Mouse (Mus musculus) kidney, postnatal 36 days (tissue): ENCODE measurements around the gene Ush2a.

Source experiments
- DNase-seq, 2 experiments: peaks; one replicate each; pipeline ENCODE4 v3.0.0; 2021 to 2022; ENCODE audit warnings: mixed read lengths in 2 of 2

The Ush2a gene

DNA sequence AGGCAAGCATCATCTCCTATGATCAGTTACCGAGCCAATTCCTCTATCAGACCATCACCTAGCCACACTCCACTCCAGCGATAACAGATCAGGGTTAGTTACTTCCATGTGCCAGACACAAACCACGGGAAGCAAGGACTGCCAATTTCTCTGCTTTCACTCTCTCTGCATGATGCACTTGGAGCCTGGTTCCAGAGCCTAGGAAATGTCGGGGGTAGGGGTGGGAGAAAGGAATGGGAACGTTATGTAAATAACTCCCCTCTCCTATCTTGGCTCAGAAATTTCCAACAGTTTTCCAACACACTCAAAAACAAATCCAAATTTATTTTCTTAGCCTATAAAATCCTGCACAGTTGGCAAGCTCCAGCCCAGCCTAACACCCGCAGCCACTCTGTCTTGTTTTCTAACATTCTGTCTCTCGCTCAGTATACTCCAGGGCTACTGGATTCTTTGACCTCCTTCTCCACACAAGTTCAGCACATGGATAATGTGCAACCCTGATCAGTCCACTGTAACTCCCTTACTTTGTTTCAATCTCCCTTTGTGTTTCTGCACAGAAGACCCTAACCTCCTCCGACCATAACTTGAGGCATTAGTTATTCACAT is 515.8 kb downstream of the Ush2a start:
- no peak for DNase-seq

DNA sequence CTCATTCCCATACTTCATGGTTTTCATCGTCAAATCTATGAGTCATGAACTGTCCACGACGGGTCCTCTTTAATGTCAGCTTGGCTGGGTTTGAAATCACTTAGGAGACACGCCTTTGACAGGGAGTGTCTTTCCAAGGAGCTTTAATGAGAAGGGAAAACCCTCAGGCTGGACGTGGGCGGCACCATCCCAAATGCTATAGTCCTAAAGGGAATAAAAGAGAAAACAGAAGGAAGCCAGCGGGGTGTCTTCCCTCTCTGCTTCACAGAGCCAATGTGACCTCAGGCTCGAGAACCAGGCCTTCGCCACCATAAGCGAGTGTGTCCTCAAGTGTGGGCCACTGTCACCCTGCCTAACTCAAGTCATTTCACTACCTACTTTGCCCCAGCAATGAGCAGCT is 523.2 kb downstream of the Ush2a start:
- DNase-seq: no peak

DNA sequence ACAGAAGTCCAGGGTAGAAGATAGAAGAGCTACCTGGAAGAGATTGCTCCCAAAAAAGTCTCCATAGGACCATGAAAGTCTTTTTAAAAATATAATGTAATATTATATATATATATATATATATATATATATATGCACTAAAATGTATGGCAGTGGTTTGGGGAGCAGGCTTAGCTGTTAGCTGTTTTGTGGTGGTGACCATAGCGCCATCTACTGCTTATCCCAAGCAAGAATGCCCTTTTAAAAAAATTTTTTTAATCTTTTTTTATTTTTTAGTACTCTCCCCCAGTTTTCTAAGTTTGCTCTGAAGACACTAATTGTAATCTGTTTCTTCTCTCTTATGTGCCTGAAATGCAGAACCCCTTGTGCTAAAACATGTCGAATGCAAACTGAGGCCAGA is 543.2 kb downstream of the Ush2a start:
- peak in 1 of 2 experiments; percentile 14 for DNase-seq

DNA sequence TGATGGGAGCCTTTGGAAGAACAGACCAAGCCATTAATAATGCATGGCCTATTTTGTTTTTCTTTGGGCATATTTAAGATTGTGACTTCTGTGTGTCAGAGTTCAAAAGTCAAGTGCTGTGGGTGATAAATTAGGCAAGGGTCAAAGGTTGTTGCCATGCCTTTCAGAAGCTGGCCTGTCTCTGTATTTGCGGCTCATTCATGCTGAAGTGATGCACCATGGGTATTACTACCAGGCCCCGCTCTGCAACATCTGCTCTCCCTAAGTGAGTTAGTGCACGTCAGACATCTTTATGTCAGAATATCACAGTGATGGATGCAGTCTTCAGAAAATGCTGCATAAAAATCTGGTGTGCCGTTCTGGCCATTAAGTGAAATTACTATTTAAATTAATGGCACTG is 544.0 kb downstream of the Ush2a start:
- DNase-seq: no peak

DNA sequence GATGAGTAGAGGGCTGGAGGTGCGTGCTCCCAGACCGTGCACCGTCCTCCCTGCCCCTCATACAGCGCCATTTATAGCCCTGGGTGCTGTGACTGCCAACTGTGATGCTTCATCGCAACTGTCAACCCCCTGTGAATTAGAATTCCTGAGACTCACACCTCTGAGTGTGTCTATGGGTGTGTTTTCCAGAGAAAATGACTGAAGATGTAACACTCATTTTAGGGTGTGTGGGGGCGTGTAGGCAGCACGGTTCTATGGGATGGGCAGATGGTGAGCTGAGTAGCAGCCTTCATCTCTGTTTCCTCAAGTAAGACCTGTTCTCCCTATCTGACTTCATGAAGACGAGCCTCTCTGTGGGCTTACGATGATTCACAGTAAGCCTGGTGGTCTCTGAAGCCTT is 548.8 kb downstream of the Ush2a start:
- no peak for DNase-seq

DNA sequence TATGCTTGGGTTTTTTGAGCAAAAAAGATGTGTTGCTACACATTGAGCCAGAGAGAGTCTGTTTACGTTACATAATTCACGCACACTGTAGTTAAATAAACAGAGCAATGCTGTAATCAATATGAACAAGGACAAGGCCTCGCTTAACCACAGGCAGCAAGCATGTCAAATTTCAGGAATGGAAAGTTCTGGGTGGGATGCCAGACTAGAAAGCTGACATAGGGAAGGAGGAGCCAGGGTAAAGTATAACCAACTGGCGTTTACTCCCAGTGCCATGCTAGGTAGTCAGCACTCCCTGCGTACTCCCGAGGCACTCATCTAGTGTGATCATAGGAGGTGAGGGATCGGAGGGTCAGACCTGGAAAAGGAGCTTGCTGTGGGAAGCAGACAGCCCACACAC is 553.2 kb downstream of the Ush2a start:
- no peak for DNase-seq

DNA sequence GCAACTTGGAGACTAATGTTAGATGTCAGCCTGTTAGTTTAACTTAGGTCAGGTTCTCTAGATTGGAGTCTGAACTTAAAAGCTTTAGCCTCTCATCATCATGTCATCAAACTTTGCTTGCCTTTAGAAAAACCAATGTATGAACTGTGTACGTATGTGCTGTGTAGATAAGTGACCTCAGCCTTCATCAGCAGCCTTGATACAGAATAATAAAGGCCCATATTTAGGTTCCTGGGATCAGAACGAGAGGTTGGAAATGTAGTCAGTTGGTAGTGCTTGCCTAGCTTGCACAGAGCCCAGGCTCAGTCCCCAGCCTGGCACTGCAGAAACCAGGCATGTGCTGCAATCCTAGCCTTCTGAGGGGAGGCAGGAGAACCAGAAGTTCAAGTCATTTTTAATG is 562.4 kb downstream of the Ush2a start:
- no peak for DNase-seq

DNA sequence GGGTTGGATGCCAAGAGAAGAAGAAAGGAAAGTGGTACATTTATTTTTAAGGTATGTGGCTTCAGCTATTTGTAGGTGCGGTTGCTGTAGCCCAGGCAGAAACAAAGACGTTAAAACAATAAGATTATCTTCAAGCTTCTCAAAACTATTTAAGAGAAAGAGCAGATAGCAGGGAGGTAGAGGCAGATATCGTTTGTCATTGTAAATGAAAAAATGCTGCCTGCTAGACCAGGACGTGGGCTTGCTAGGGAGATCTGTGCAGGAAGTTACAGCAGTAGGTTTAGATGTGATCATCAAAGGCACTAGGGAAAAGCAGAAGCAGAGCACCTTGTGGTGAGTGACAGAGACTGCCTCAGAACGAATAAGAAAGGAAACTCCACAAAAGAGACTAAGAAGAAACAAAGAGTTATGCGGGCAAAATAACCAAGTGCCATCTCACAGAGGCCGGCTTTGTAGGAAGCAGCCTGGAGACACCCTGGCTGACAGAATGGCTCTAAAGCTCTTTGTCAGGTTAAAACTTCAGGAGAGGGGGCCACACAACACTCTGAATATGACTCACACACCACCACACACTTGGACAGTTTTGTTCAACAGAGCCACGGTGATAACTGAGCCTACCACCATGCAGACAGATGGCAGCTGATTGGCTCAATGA is 563.2 kb downstream of the Ush2a start:
- no peak for DNase-seq

DNA sequence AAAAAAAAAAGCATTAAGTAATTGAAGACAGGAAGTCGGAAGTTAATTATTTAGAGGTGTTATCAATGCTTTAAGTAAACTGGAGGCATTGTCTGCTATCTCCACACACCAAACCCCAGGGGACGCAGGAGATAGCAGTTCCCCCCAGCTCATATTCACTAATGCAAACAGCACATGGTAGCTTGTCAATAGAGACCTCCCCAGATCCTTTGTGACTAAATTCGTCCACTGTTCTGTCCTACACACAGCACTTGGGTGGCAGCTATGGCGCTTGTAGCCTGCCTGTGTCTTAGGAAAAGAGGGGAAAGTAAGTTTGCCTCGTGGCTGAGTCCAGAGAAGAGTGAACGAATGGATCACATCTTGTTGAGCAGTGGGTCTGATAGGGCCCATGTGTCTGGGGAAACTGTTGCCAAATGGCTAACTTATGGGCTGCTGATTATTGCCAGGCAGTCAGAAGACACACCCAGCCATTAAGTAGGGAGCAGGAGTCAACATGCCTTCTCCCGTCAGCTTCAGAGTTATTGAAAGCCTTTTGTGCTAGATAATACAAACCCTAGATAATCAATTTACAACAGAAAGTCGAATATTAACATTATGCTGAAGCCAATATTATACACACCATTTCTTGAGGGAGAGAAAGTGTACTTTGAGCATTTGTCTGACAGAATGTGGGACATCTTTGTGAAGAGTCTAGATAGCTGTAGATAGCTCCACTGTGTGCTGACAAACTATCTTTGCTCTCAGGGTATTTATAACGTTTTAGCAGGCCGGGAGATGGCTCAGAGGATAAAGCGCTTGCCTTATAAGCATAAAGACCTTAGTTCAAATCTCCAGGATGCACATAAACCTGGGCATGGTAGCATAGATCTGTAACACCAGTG is 568.9 kb downstream of the Ush2a start:
- no peak for DNase-seq

DNA sequence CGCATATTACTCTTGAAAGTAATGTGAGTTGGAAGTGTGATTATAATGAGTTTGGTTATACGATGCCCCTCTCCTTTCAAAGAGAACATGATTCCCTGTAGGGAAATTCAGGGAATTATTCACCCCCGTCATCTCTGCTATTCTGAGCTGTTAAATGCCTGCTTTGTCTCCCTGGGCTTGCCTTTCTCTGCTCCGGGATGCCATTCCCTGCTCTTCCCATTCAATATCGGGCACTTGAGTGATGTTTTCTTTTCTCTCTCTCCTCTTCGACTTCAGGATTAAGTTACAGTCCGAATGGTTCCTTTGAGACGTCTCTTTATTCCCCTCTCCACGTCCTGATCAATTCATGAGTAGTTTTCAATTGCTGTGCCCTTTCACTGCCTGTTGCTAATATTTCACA is 572.1 kb downstream of the Ush2a start:
- DNase-seq: no peak

DNA sequence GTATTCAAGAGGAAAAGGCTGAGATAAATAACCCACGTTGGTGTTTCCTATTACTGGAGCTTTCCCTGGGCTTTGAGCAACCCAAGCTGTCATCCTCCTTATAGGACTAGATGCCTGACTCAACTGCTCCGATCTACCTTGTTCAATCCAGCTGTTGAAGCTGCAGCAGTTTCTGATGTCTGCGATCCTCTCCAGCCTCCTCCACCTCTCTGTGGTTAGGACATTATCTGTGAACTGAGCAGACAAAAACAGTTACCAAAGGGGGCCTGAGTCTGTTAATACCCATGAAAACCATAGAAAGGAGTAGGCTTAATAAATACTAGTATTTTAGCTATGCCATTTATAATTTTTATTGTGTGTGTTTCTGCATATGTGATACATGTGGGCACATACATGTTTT is 572.9 kb downstream of the Ush2a start:
- no peak for DNase-seq

DNA sequence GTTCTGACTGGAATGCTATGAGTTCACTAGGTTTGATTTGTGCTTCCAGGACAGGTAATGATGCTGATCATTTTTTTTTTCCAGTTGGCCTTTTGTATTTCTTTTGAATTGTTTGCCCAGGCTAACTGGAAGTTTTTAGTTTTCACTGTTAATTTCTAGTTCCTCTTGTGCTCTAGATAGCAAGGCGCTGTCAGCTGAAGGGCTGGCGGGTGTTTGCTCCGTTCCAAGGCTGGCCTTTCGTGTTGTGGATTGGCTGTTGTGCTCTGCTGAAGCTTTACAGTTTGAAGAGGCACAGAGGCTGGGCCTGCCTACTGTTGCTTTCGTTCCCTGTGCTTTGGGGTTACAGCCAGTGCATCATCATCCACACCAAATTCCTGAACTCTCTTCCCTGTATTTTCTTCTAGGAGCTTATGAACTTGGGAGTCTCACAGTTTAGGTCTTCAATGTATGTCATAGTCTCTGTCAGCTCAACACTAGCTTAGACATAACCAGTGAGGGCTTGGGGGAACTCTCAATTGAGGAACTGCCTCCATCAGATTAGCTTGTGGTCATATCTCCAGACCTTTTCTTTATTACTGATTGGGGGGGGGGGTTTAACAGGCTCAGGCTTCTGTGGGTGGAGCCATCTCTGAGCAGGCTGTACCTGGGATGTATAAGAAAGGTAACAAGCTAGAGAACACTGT is 575.9 kb downstream of the Ush2a start:
- DNase-seq: no peak

DNA sequence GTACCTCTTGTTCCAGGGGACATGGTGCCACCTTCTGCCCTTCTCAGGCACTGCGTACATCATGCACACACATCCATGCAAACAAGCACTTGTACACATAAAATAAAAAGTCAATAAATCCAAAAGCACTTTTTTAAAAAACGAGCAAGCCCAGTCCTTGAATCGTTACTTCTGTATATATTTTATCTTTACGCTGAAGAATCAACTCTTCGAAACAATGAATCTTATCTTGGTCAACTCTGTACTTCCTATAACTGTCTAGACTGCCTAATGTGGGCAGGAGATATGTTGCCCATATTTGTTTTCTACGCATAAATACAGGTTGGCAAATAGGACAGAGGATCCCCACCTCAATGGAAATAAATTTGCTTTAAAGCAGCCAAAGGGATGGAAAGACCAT is 585.4 kb downstream of the Ush2a start:
- no peak for DNase-seq

DNA sequence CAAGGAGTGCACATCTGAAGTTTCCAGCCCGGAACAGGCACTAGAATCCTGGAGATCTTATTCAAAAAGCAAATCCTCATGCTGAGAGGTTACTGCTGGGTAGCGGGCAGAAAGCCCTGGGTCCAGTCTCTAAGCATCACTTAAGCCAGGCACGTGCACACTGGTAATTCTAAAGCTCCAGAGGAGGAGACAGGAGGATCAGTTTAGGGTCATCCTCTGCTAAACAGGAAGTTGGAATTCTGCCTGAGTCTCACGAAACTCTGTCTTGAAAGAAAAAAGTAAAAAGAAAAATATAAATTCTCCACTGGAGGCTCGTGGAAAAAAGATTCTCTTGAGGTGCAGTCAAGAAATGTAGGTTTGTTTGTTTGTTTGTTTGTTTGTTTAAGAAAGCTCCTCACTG is 591.0 kb downstream of the Ush2a start:
- DNase-seq: no peak

DNA sequence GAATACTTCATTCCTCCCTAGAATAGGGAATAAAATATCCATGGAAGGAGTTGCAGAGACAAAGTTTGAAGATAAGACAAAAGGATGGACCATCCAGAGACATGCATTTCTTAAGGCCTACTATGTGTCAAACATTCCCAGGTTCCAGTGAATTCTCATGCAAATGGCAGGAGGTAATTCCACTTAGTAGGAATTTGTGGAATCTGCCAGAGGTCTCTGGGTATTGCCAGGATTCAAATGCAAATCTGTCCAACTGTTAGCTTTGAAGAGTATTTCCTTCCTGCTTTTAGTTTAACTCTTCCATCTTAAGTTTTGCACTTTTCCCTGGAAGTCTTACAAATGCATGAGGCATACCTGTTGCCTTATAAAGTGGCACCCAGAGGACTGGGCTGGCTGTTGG is 592.4 kb downstream of the Ush2a start:
- DNase-seq: no peak

DNA sequence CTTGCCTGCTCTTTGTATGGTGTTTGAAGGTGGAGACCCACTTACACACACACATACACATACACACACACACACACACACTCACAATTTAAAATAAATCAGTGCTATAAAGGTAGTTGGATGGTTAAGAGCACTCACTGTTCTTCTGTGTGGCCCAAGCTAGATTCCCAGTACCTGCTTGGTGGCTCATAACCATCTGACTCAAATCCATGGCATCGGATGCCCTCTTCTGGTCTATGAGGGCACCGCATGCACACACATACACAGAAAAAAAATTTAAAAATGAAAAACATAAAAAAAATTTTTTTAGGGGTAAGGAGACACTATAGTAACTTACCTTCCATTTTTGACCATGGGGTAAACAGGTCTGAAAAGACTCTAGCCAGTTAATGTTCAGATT is 593.2 kb downstream of the Ush2a start:
- DNase-seq: no peak

DNA sequence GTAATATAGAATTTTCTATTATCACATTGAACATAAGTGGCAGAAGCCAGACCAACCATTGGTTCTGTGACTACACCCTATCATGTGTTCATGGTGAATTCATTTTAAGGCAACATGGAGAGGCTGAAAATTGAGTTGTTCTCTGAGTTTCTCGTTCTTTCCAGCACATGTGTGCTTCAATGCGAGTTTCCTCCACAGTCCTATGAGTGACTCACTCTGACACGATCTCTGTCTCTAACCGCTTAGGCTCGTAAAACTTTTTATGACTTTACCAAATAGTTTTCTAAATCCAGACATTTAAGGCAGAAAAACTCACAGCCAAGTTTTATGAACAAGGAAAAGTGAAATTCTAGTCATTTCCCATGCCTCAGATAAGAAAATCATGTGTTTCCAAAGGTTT is 597.9 kb downstream of the Ush2a start:
- no peak for DNase-seq

DNA sequence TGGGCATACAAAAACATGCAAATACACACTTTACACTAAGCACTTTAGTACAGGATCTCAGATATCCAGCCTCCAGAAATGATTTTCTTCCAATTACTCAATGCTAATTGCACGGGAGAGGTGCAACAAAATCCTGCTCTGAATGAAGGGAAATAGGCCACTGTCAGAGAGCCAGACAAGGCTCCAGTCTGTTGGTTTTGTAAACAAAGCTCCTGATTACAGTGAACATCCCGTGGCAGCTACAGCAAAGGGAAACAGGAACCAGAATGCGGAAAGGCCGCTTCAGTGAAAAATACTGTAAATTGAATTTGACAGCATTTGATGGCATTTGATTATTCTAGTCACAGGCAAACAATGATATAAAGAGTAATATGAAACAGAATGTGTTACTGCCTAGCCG is 604.1 kb downstream of the Ush2a start:
- no peak for DNase-seq

DNA sequence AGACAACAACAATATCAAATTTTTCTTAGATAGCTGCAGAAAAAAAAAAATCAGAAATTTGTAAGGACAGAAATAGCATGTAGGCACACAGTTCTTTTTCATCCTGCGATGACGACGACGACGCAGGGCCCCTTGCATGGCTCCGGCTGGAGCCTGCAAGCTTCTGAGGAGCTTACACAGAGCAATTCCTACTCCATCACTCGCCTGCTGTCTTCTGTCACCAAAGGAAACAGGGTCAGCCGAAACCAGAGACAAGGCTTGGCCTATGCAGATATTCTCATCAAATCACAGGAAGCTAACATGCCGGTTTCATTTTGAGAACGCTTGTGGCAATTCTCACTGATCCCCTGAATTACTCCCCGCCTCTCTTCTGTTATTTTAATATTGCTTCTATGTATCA is 604.7 kb downstream of the Ush2a start:
- DNase-seq: no peak

DNA sequence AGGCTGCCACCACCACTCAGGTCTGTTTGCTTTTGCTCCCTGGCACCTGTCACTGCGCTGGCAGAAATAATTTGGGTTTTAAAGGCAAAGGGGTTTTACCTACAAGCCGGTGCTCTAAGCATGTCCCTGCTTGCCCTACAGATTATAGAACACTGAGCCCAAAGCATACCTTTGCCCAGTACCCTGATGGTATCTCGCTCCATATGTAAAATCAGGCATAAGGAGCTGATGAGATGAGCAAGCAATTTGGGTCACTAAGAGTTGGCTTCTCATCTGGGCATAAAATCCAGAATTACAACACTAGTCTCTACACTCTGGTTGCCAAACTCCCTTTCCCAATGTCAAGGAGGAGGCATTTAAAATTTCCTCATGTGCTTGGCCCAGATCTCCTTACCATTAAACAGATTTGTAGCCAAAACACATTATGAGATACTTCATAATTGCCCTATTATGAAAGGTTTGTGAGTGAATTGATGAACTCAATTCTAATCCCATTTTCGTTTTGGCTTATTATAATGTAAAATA is 616.8 kb downstream of the Ush2a start:
- DNase-seq: no peak

DNA sequence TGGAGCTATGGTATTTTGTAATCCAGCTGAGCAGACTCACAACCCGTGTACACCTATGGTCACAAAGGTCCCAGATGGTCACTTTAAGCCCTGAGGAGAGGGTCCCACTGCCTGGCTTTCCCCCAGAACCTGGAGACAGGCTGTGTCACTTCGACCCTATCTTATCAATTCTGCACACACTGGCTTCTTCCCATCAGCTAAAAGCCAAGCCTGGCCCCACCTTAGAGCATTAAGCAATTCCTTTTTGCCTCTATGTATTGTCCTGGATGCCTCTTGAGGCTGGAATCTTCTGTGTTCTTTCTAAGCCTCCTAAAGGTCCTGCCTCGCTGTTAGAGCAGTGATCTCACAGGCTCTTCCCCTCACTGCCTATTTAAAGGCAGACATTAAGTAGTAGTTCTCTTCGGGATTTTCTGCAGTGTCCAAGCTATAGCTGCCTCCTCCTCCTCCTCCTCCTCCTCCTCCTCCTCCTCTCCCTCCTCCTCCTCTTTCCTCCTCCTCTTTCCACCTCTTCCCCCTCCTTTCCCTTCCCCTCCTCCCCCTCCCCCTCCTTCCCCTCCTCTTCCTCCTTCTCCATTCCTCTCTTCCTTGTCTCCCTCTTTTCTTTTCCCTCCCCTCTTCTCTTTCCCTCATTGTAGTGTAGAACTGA is 635.2 kb downstream of the Ush2a start:
- DNase-seq: no peak

DNA sequence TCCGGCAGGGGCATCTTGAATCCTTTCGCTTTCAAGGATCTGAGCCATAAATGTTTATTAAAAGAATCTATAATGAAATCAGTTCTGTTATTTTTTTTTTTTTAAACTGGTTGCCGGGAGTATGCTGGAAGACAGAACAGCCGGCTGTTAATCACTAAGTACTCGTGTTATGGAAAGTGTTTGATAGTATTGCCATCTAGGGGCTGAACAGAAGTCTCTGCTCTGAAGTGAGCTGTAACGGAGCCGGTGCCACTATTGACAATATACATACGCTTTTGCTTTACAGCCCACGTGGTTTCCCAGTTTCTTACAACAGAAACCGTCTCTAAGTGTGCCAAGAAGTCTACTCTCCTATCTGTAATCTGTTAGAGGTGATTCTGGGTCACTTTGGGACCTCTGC is 642.3 kb downstream of the Ush2a start:
- no peak for DNase-seq

DNA sequence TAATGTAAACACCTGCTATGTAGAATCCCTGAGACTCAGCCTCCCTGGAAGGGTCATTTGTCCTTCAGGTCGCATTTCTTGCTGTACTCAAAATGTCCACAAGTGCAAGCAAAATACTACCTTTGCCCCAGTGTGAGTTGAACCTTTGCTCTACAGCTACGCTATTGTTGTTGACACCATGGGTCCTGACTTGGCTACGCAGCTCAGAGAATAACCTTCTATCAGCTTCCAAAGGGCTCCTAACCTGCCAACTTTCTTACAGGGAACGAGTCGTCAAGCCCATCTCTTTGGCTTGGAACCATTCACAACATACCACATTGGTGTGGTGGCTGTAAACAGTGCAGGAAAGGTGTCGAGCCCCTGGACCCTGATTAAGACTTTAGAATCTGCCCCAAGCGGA is 644.4 kb downstream of the Ush2a start:
- no peak for DNase-seq
